Mouse (Mus musculus) embryonic facial prominence, embryonic 14.5 days (tissue): ENCODE results near the gene Vax1. TPM values are rescaled to one million over a fixed set of nuclear protein-coding genes. Genes with fewer than 3 reads are reported as not detected.
A peak's percentile ranks its signal among the peaks of the same experiment; 100 is the strongest.

ENCODE experiments used
- ATAC-seq: fragments of 200-750 bp; cut with Nextera tagmentation; 2 replicates; pipeline ENCODE4 v1.8.0; 2017; ENCODE audit warnings: low read depth, moderate number of reproducible peaks, moderate TSS enrichment
- DNase-seq: peaks from one replicate; pipeline ENCODE4 v3.0.0-alpha.2; 2015; ENCODE audit warnings: low spot score
- H3K27ac ChIP-seq: fragments of 300-500 bp; sonication (generic); replicated peaks from 2 replicates; pipeline ENCODE4 v1.5.1; 2014; ENCODE audit warnings: low read depth, mild to moderate bottlenecking, low read length, moderate library complexity
- H3K27me3 ChIP-seq: fragments of 300-500 bp; sonication (generic); replicated peaks from 2 replicates; pipeline ENCODE4 v1.6.1; 2014; ENCODE audit warnings: low read length; ENCODE audit not compliant: control insufficient read depth, insufficient read depth
- H3K36me3 ChIP-seq: fragments of 300-500 bp; sonication (generic); 2 replicates; pipeline ENCODE4 v1.6.1; 2014; ENCODE audit warnings: low read length, mixed read lengths; ENCODE audit not compliant: control insufficient read depth, insufficient read depth
- H3K4me1 ChIP-seq: fragments of 300-500 bp; sonication (generic); 2 replicates; pipeline ENCODE4 v1.6.1; 2014; ENCODE audit warnings: antibody characterized with exemption, low read length; ENCODE audit not compliant: control insufficient read depth, insufficient read depth
- H3K4me2 ChIP-seq: fragments of 300-500 bp; sonication (generic); 2 replicates; pipeline ENCODE4 v1.6.1; 2014; ENCODE audit warnings: low read depth, mild to moderate bottlenecking, low read length, moderate library complexity, mixed read lengths
- H3K4me3 ChIP-seq: fragments of 300-500 bp; sonication (generic); 2 replicates; pipeline ENCODE4 v1.5.1; 2014; ENCODE audit warnings: low read depth, mild to moderate bottlenecking, low read length
- H3K9ac ChIP-seq: fragments of 300-500 bp; sonication (generic); 2 replicates; pipeline ENCODE4 v1.6.1; 2014; ENCODE audit warnings: low read depth, mild to moderate bottlenecking, low read length, moderate library complexity, mixed read lengths
- H3K9me3 ChIP-seq: fragments of 300-500 bp; sonication (generic); 2 replicates; pipeline ENCODE4 v1.6.1; 2016; ENCODE audit warnings: low read length; ENCODE audit not compliant: control insufficient read depth
- WGBS: fragments of 180-500 bp; shearing (Covaris S2); extraction: QIAGEN DNeasy Blood & Tissue Kit; methylation state at CpG from one replicate; pipeline ENCODE4 v1.1.7; 2014; 5-methylcytosine and 5-hydroxymethylcytosine counted together
- polyA plus RNA-seq: library from polyadenylated mRNA; unstranded; fragments of >200 nt; fragmentation: Nextera tagmentation; extraction: Ambion mirVana; gene quantifications from 2 replicates; pipeline ENCODE4 v1.2.1, GENCODE M21; 2014

Gene Vax1
- polyA plus RNA-seq, 1 experiment from 2014 or later: not detected

DNA sequence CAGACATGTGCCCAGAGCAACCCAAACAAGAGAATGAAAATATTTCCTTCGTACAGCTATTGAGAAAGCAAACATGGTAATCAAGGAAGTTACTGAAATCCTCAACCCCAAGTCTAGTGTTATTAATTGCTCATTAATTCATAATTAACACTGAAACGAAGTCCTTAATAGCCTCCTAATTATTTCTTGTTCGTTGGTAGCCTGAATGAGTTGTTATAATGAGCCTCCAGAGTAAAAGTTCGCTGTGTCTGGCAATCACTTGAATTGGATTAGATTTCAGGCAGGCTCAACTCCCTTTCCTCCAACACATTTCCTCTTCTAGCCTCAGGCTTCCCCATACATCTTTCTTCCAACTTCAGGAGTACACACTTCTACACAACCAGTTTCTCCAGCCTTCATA is 27.6 kb downstream of the Vax1 start:
- no peaks in the 10 kb centered on the region for H3K4me1 ChIP-seq
- WGBS: 55% methylated on average over 4 of the region's 4 CpGs
- ATAC-seq: no peak

DNA sequence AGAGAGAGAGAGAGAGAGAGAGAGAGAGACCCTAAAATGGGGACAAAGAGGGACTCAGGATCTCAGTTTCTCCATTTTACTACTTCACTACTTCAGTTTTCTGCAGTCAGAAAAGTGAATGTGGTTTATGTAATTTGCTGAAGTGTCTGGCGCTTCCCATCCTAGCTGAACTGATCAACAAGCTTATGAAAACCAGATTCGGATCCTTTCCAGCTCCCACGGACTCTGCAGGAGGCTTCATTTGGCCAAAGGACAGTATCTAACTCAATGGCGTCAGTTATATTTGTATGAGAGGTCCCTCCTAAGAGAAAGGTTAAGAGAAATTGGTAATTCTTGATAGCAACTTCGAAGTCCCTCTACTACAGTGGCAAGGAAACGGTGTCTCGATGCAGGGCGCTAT is 34.5 kb downstream of the Vax1 start:
- Histone ChIP-seq H3K4me1 (no peaks in the 10 kb centered on the region), H3K4me2 (no peak overlapping the region), H3K27ac (no peak overlapping the region), H3K4me3 (no peak overlapping the region), H3K36me3 (no peaks in the 10 kb centered on the region), H3K27me3 (no peaks in the 10 kb centered on the region), H3K9ac (no peak overlapping the region), H3K9me3 (no peaks in the 10 kb centered on the region)
- ATAC-seq (no peak), DNase-seq (no peak)
- WGBS: 68% methylated on average over 8 of the region's 8 CpGs

More for the DNA sequence above, 27.6 kb downstream of the Vax1 start:
- Histone ChIP-seq H3K4me2 (no peak overlapping the region), H3K9me3 (no peaks in the 10 kb centered on the region), H3K27me3 (peaks cover 4% of the 10 kb centered on the region; the same call in 1 of the 2 replicates), H3K27ac (no peak overlapping the region), H3K36me3 (no peaks in the 10 kb centered on the region), H3K9ac (no peak overlapping the region), H3K4me3 (no peak overlapping the region)
- no peak for DNase-seq

DNA sequence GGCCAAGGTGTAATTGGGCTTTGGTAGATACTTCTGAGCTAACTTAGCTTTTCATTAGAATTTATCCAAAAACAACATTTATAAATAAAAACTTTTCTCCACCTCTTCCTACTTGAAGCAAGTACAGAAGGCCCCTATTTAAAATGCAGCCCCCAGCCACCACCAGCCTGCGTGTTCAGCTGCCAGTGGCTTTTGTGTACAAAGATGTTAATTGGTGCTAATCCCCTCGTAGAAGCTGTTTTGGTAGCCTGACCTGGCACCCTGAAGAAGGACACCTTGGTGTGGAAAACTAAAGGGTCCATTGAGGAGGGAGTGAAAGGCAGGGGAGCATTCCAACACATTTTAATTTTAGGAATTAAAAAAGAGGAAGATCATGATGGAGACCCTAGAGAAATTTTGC is 34.9 kb downstream of the Vax1 start:
- H3K36me3 ChIP-seq: no peaks in the 10 kb centered on the region
- no peaks in the 10 kb centered on the region for H3K27me3 ChIP-seq
- H3K9me3 ChIP-seq: no peaks in the 10 kb centered on the region
- H3K27ac ChIP-seq: no peak overlapping the region
- no peak overlapping the region for H3K4me2 ChIP-seq
- DNase-seq: no peak
- 31% methylated on average over 2 of the region's 2 CpGs for WGBS
- no peak overlapping the region for H3K4me3 ChIP-seq
- no peak overlapping the region for H3K9ac ChIP-seq
- ATAC-seq: no peak
- H3K4me1 ChIP-seq: no peaks in the 10 kb centered on the region

DNA sequence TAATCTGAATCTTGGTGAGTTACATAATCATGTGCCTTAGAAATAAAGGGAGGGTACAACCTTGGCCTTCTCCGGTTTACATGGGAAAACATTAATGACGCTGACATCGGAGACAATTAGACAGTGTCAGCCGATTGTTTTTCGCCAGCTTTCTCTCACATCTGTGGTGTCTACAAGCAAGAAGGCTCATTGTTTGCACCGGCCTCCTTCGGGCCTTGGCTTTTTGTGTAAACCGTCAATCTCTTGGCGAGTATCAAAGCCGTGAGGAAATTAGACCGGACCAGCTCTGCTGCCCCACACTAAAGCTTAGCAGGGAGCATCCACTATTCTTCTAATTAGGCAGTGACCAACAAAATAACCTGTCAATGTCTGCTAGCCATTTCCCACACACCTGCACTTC is 36.7 kb downstream of the Vax1 start:
- Histone ChIP-seq H3K36me3 (no peaks in the 10 kb centered on the region), H3K4me3 (no peak overlapping the region), H3K27me3 (no peaks in the 10 kb centered on the region), H3K9ac (no peak overlapping the region), H3K4me1 (no peaks in the 10 kb centered on the region), H3K27ac (no peak overlapping the region), H3K4me2 (no peak overlapping the region), H3K9me3 (no peaks in the 10 kb centered on the region)
- 34% methylated on average over 11 of the region's 11 CpGs for WGBS
- ATAC-seq: no peak
- peak; percentile 47 for DNase-seq

DNA sequence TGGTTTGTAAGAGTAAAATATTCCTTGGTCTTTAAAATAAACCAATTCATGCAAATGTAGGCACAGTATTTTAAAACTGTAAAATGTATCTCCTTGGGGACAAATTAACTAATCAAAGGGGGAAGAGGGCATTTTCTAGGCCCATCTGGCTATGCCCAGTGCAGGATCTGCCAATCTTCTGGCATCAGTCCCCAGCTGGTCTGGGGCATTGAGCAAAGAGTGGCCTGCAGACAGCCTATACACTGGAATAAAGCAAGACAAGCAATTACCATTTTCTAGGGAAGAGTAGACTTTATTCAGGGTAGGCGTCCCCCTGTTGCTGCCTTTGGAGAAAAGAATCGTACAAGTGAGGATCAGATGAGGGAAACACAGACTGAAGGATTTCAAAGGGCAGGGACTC is 40.2 kb downstream of the Vax1 start:
- WGBS: 69% methylated on average over 2 of the region's 2 CpGs
- Histone ChIP-seq H3K27me3 (no peaks in the 10 kb centered on the region), H3K27ac (no peak overlapping the region), H3K9ac (no peak overlapping the region), H3K4me3 (no peak overlapping the region), H3K4me1 (no peaks in the 10 kb centered on the region), H3K4me2 (no peak overlapping the region), H3K9me3 (no peaks in the 10 kb centered on the region), H3K36me3 (no peaks in the 10 kb centered on the region)
- no peak for ATAC-seq
- DNase-seq: no peak

DNA sequence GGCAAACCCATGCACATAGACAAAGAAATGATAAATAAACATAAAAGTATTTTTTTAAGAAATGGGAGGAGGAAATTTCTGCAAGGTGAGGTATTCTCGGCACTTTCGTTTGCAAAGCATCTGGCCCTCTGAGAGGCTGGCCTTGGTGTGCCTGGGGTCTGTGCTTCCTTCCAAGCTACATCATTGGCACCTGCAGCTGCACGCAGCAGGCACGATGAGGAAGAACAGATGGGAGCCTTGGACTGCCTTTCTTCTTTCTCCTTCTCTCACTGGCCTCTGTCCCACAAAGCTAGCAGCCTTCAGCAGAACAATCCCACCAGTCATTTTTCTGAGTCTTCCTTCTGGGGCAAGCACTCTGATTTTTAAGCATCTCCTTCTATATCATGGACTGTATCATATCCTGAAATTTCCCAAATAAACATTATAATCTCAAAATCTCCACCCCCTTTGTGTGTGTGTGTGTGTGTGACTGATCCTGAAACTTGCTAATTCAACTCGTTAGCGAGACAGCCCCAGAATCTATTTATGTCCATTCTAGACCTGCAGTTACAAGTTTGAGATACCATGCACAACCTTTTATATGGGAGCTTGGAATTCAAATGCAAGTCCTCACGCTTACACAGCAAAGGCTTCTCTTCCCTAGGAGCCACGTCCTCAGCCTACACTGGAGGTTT is 41.2 kb downstream of the Vax1 start:
- Histone ChIP-seq H3K4me2 (no peak overlapping the region), H3K9me3 (no peaks in the 10 kb centered on the region), H3K36me3 (no peaks in the 10 kb centered on the region), H3K4me3 (no peak overlapping the region), H3K27me3 (no peaks in the 10 kb centered on the region), H3K4me1 (no peaks in the 10 kb centered on the region), H3K9ac (no peak overlapping the region), H3K27ac (no peak overlapping the region)
- DNase-seq: no peak
- WGBS: 75% methylated on average over 8 of the region's 8 CpGs
- ATAC-seq: no peak

DNA sequence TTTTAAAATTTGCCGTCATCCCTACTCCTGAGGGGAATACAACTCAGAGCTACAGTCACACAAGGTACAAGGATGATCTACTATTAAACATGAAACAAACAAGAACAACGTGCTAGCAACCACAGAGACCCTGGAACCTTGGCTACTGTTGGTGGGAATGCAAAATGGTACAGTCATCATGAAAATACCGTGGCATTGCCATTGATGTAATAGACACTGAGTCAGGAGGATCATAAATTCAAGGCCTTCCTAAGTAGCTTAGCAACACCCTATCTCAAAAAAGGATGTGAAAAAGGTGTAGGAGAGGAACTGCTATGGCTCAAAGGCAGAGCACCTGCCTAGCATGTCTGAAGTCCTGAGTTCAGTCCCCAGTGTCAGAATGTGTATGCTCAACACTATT is 42.4 kb downstream of the Vax1 start:
- no peaks in the 10 kb centered on the region for H3K9me3 ChIP-seq
- no peak overlapping the region for H3K4me3 ChIP-seq
- no peak overlapping the region for H3K27ac ChIP-seq
- H3K36me3 ChIP-seq: no peaks in the 10 kb centered on the region
- DNase-seq: no peak
- H3K4me2 ChIP-seq: no peak overlapping the region
- H3K9ac ChIP-seq: no peak overlapping the region
- H3K27me3 ChIP-seq: no peaks in the 10 kb centered on the region
- no peaks in the 10 kb centered on the region for H3K4me1 ChIP-seq
- ATAC-seq: no peak
- 85% methylated on average over 3 of the region's 3 CpGs for WGBS

Other genes with a start within 250 kb of the Vax1 start
- 1.1 TPM in 2 replicates for gene Eno4, start 226.6 kb downstream of the Vax1 start, polyA plus RNA-seq
- 5.8 and 7.0 TPM in 2 replicates for gene Hspa12a, start 226.4 kb downstream of the Vax1 start, polyA plus RNA-seq
- 6.9 and 7.0 TPM in 2 replicates for gene Shtn1, start 94.0 kb downstream of the Vax1 start, polyA plus RNA-seq
- gene Kcnk18, start 49.2 kb upstream of the Vax1 start, polyA plus RNA-seq: 0.18 TPM in 1 of 2 replicates, not detected in the other
- 7.9 and 9.0 TPM in 2 replicates for gene Slc18a2, start 90.8 kb upstream of the Vax1 start, polyA plus RNA-seq
- 31.0 and 42.8 TPM in 2 replicates for gene Rps12-ps3, start 152.2 kb upstream of the Vax1 start, polyA plus RNA-seq
- 15.1 and 15.7 TPM in 2 replicates for gene Pdzd8, start 175.7 kb upstream of the Vax1 start, polyA plus RNA-seq